In the genomic region with DNA sequence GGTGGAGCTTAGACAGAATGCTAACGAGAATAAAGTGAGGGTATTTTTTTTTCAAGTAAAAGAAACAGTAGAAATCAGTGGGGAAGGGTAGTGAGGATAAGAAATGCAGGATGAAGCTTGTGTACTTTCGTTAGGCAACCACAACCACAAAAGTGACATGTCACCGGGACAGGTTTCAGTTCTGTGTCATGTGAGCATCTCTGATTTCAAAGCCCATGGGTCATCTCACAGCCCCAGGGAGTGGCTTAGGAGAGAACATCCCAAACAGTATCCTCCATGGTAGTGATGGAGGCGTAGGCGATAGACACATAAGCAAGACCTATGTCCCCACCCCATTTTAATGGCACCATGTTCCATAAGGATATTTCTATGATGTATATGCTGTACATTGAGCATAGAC, we compare ENCODE assay signal across 27 mouse cellular contexts.
"Had no signal": no experiment of that assay in that cellular context is flagged by ENCODE, and none has a peak within 500 bp of the region (broad histone marks: within the 10 kb centered on the region; RNA-seq: fewer than 3 reads in every experiment).

No protein-coding gene starts in this region.

- ATAC-seq: liver, embryonic 12.5 days; midbrain, embryonic 13.5 days; midbrain, embryonic 16.5 days had no signal

- H3K36me3 ChIP-seq: kidney, embryonic 15.5 days; limb, embryonic 10.5 days; limb, embryonic 13.5 days; liver, embryonic 12.5 days; liver, embryonic 15.5 days; lung, embryonic 15.5 days; midbrain, embryonic 10.5 days; midbrain, embryonic 13.5 days; neural tube, embryonic 15.5 days had no signal

- H3K27ac ChIP-seq: kidney, embryonic 15.5 days; layer of hippocampus, adult 2 months; limb, embryonic 10.5 days; limb, embryonic 13.5 days; liver, embryonic 12.5 days; liver, embryonic 15.5 days; lung, embryonic 15.5 days; midbrain, embryonic 10.5 days; midbrain, embryonic 13.5 days; neural tube, embryonic 15.5 days; stomach, postnatal 0 days had no signal

- H3K9ac ChIP-seq: kidney, embryonic 15.5 days; limb, embryonic 13.5 days; liver, embryonic 12.5 days; liver, embryonic 15.5 days; lung, embryonic 15.5 days; midbrain, embryonic 13.5 days; neural tube, embryonic 15.5 days had no signal

- H3K4me2 ChIP-seq: kidney, embryonic 15.5 days; limb, embryonic 13.5 days; liver, embryonic 12.5 days; liver, embryonic 15.5 days; lung, embryonic 15.5 days; midbrain, embryonic 13.5 days; neural tube, embryonic 15.5 days had no signal

- H3K27me3 ChIP-seq: kidney, embryonic 15.5 days; limb, embryonic 13.5 days; liver, embryonic 12.5 days; liver, embryonic 15.5 days; lung, embryonic 15.5 days; megakaryocyte, embryonic 14.5 days; midbrain, embryonic 13.5 days; neural tube, embryonic 15.5 days had no signal

- DNase-seq: kidney, adult 8-10 months; kidney, postnatal 25 days; layer of hippocampus, adult 9-11 months; liver; lung, adult 18-20 months; lung, postnatal 10 days; lung, postnatal 36 days; right cerebral cortex, adult 18-20 months; right cerebral cortex, postnatal 14 days; right cerebral cortex, postnatal 4 days; thymus, adult 2 months; thymus, postnatal 14 days; thymus, postnatal 4 days had no signal

- H3K4me3 ChIP-seq: kidney, embryonic 15.5 days; layer of hippocampus, adult 2 months; limb, embryonic 10.5 days; limb, embryonic 13.5 days; liver, embryonic 12.5 days; liver, embryonic 15.5 days; lung, embryonic 15.5 days; midbrain, embryonic 10.5 days; midbrain, embryonic 13.5 days; myocyte; neural tube, embryonic 15.5 days had no signal

- H3K4me1 ChIP-seq: liver, embryonic 12.5 days; liver, embryonic 15.5 days; lung, embryonic 15.5 days; megakaryocyte, embryonic 14.5 days; midbrain, embryonic 10.5 days had no signal

- H3K9me3 ChIP-seq: kidney, embryonic 15.5 days; limb, embryonic 10.5 days; limb, embryonic 13.5 days; liver, embryonic 12.5 days; liver, embryonic 15.5 days; lung, embryonic 15.5 days; midbrain, embryonic 10.5 days; midbrain, embryonic 13.5 days; neural tube, embryonic 15.5 days had no signal
